Mouse (Mus musculus) erythroblast, embryonic 14.5 days (primary cell): ENCODE measurements around the gene Ppp3r1.

Experiments
- GATA1 ChIP-seq: IDR thresholded peaks from 2 replicates; pipeline ENCODE4 v1.6.1; 2012; ENCODE audit warnings: low read length, inconsistent platforms, mixed read lengths
- TAL1 ChIP-seq: IDR thresholded peaks from 3 replicates; pipeline ENCODE4 v1.6.1; 2012; ENCODE audit warnings: low read length, inconsistent platforms, mixed read lengths

GRCm38 (mm10) chr11:17160242-17160641 lies 1.2 kb downstream of the Ppp3r1 start:
- TF ChIP-seq GATA1 (no peak), TAL1 (no peak)
